Comparison of ENCODE assay signal across 19 mouse cellular contexts in the genomic region with DNA sequence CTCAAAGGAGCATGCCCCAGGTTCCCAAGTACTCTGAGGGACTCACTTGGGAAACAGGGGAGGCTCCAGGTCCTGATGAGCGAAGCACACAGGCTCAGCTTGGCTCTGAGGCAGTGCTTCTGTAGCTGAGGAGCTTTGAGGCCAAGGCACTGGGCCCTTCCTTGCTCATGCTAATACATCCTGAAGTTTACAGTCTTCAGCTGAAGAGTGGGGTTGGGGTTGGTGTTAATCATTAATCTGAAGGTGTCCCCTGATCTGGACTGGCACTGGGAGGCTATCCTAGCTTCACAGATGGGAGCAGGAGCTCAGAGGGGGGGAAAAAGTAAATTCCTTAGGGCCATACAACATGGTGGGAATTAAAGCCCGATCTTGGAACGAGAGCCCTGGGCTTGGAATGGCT. TPM values are rescaled to one million over a fixed set of nuclear protein-coding genes. Genes with fewer than 3 reads are reported as not detected.
A peak's percentile ranks its signal among the peaks of the same experiment; 100 is the strongest.
DNase-seq lines count a peak whose midpoint lies in the region; ATAC-seq and TF ChIP-seq lines count a peak whose summit lies in the region.
"Had no signal": no experiment of that assay in that cellular context is flagged by ENCODE, and none has a peak within 500 bp of the region (broad histone marks: within the 10 kb centered on the region; RNA-seq: fewer than 3 reads in every experiment).

No protein-coding gene starts in this region.

- no peaks in the 10 kb centered on the region for H3K9me3 ChIP-seq in kidney, embryonic 14.5 days (ENCODE audit: control insufficient read depth, low read length)
- no peaks in the 10 kb centered on the region for H3K9me3 ChIP-seq in liver, postnatal 0 days (ENCODE audit: low read length)
- H3K9me3 ChIP-seq: embryonic facial prominence, embryonic 13.5 days; forebrain, embryonic 13.5 days; heart, embryonic 15.5 days; hindbrain, embryonic 12.5 days had no signal

- H3K9ac ChIP-seq in kidney, embryonic 14.5 days (ENCODE audit: low read depth, low read length) = no peak overlapping the region
- H3K9ac ChIP-seq in liver, adult 2 months (ENCODE audit: low read depth, low read length) = no peak overlapping the region
- no peak overlapping the region for H3K9ac ChIP-seq in liver, postnatal 0 days (replicated peaks)
- H3K9ac ChIP-seq: embryonic facial prominence, embryonic 13.5 days; forebrain, embryonic 13.5 days; heart, embryonic 15.5 days; hindbrain, embryonic 12.5 days had no signal

- no peaks in the 10 kb centered on the region for H3K79me2 ChIP-seq in liver, adult 2 months (ENCODE audit: control insufficient read depth, insufficient read depth, low read length)

- 60% methylated on average over 3 of the region's 3 CpGs for WGBS in kidney, adult 2 months
- WGBS in kidney, embryonic 14.5 days = 47% methylated on average over 3 of the region's 3 CpGs
- 68% methylated on average over 3 of the region's 3 CpGs for WGBS in liver, adult 2 months
- 66% methylated on average over 3 of the region's 3 CpGs for WGBS in liver, postnatal 0 days (ENCODE audit: insufficient replicate concordance)

- ATAC-seq in kidney, embryonic 14.5 days (ENCODE audit: low FRiP score, low TSS enrichment) = no peak
- ATAC-seq in liver, postnatal 0 days = no peak
- ATAC-seq: forebrain, embryonic 13.5 days; hindbrain, embryonic 16.5 days had no signal

- TF ChIP-seq CTCF in gastrocnemius, adult 2 months (IDR thresholded peaks at IDR 0.05) = no peak
- no peak for TF ChIP-seq CTCF in kidney, adult 2 months (conservative IDR thresholded peaks at IDR 0.05; ENCODE audit: insufficient read depth, insufficient read length, low read depth, low read length)
- no peak for TF ChIP-seq CTCF in liver, adult 2 months (IDR thresholded peaks at IDR 0.05; ENCODE audit: low read depth, low read length)
- TF ChIP-seq CTCF in liver, postnatal 0 days (IDR thresholded peaks at IDR 0.05; ENCODE audit: low read depth) = no peak

- TF ChIP-seq POLR2A in kidney, adult 2 months (IDR thresholded peaks at IDR 0.05; ENCODE audit: low read depth, low read length) = no peak
- no peak for TF ChIP-seq POLR2A in liver, adult 2 months (IDR thresholded peaks at IDR 0.05; ENCODE audit: extremely low read depth, insufficient read depth, low read length)

- H3K36me3 ChIP-seq in kidney, adult 2 months (ENCODE audit: control insufficient read depth, insufficient read depth, low read length) = no peaks in the 10 kb centered on the region
- H3K36me3 ChIP-seq in kidney, embryonic 14.5 days (ENCODE audit: control insufficient read depth, insufficient read depth, low read length) = peaks cover 10% of the 10 kb centered on the region; the same call in 1 of the 2 replicates
- H3K36me3 ChIP-seq in liver, adult 2 months (ENCODE audit: control insufficient read depth, insufficient read depth, low read length) = no peaks in the 10 kb centered on the region
- no peaks in the 10 kb centered on the region for H3K36me3 ChIP-seq in liver, postnatal 0 days (replicated peaks; ENCODE audit: insufficient read depth, low read length)
- H3K36me3 ChIP-seq: embryonic facial prominence, embryonic 13.5 days; heart, embryonic 15.5 days; hindbrain, embryonic 12.5 days had no signal

- intact Hi-C loops in gastrocnemius, adult 2 months (cut with DNase I) = no loop called here

- H3K27me3 ChIP-seq in kidney, adult 2 months (replicated peaks; ENCODE audit: control insufficient read depth, insufficient read depth, low read length) = no peaks in the 10 kb centered on the region
- H3K27me3 ChIP-seq in kidney, embryonic 14.5 days (ENCODE audit: control insufficient read depth, insufficient read depth, low read length) = no peaks in the 10 kb centered on the region
- no peaks in the 10 kb centered on the region for H3K27me3 ChIP-seq in liver, adult 2 months (ENCODE audit: control insufficient read depth, insufficient read depth, low read length)
- H3K27me3 ChIP-seq in liver, postnatal 0 days (ENCODE audit: insufficient read depth, low read length) = no peaks in the 10 kb centered on the region; the same call in 1 of the 2 replicates
- H3K27me3 ChIP-seq: embryonic facial prominence, embryonic 13.5 days; heart, embryonic 15.5 days had no signal

- H3K4me1 ChIP-seq in kidney, adult 2 months (ENCODE audit: control insufficient read depth, insufficient read depth, low read length) = no peaks in the 10 kb centered on the region
- peaks cover 5% of the 10 kb centered on the region; the same call in 1 of the 2 replicates for H3K4me1 ChIP-seq in kidney, embryonic 14.5 days (ENCODE audit: control insufficient read depth, insufficient read depth, low read length)
- H3K4me1 ChIP-seq in liver, adult 2 months (ENCODE audit: control insufficient read depth, insufficient read depth, low read length) = no peaks in the 10 kb centered on the region
- H3K4me1 ChIP-seq in liver, postnatal 0 days (ENCODE audit: insufficient read depth) = no peaks in the 10 kb centered on the region
- H3K4me1 ChIP-seq in brown adipose tissue, adult 24 weeks (ENCODE audit: control insufficient read depth, insufficient read depth, insufficient read length, low read length) = peaks cover 24% of the 10 kb centered on the region; the same call in 1 of the 2 replicates

- H3K27ac ChIP-seq in gastrocnemius, adult 2 months = peak overlapping the region; percentile 43
- no peak overlapping the region for H3K27ac ChIP-seq in kidney, adult 2 months (ENCODE audit: insufficient read depth, low read depth, low read length)
- no peak overlapping the region for H3K27ac ChIP-seq in kidney, embryonic 14.5 days (ENCODE audit: low read depth, low read length)
- no peak overlapping the region for H3K27ac ChIP-seq in liver, adult 2 months (replicated peaks; ENCODE audit: insufficient read depth, low read depth, low read length)
- H3K27ac ChIP-seq in liver, postnatal 0 days (ENCODE audit: low read depth) = no peak overlapping the region
- peak overlapping the region; percentile 96 for H3K27ac ChIP-seq in brown adipose tissue, adult 24 weeks (replicated peaks; ENCODE audit: low read depth, low read length)
- H3K27ac ChIP-seq: embryonic facial prominence, embryonic 13.5 days; forebrain, embryonic 13.5 days; heart, embryonic 15.5 days; hindbrain, embryonic 12.5 days had no signal

- no peak overlapping the region for H3K4me2 ChIP-seq in kidney, embryonic 14.5 days (replicated peaks; ENCODE audit: low read depth, low read length)
- no peak overlapping the region for H3K4me2 ChIP-seq in liver, postnatal 0 days (ENCODE audit: low read depth, low read length)
- H3K4me2 ChIP-seq: embryonic facial prominence, embryonic 13.5 days; forebrain, embryonic 13.5 days; heart, embryonic 11.5 days; heart, embryonic 15.5 days; hindbrain, embryonic 12.5 days had no signal

- H3K4me3 ChIP-seq in gastrocnemius, adult 2 months = no peak overlapping the region
- H3K4me3 ChIP-seq in kidney, adult 2 months (ENCODE audit: insufficient read depth, low read depth, low read length) = no peak overlapping the region
- no peak overlapping the region for H3K4me3 ChIP-seq in kidney, embryonic 14.5 days (ENCODE audit: low read length)
- H3K4me3 ChIP-seq in liver, adult 2 months (ENCODE audit: insufficient read depth, low read depth, low read length) = no peak overlapping the region
- H3K4me3 ChIP-seq in liver, postnatal 0 days (ENCODE audit: low read depth, low read length) = no peak overlapping the region
- no peak overlapping the region for H3K4me3 ChIP-seq in brown adipose tissue, adult 24 weeks (ENCODE audit: insufficient read depth, low read depth, low read length)
- H3K4me3 ChIP-seq: embryonic facial prominence, embryonic 13.5 days; forebrain, embryonic 13.5 days; heart, embryonic 15.5 days; hindbrain, embryonic 12.5 days had no signal

- TF ChIP-seq EP300 in liver, postnatal 0 days (IDR thresholded peaks at IDR 0.05; ENCODE audit: low read depth) = no peak

- no peak for DNase-seq in gastrocnemius, adult 2 months
- DNase-seq in gastrocnemius, postnatal 4 days (ENCODE audit: low spot score in 2 of 2) = no peak
- peak; percentile 10 for DNase-seq in kidney, adult 2 months
- peak; percentile 7 for DNase-seq in liver, adult 2 months (ENCODE audit: extremely low read depth, low read depth, low spot score)
- DNase-seq in liver, postnatal 0 days = no peak
- DNase-seq in c-Kit-positive CD71-positive TER-119-positive erythroid progenitor cells, embryonic 14.5 days (ENCODE audit: low spot score) = no peak
- DNase-seq: cerebellum, adult 18-20 months; cerebellum, adult 9-11 months; cerebellum, postnatal 36 days; gastrocnemius, postnatal 36 days; heart, postnatal 14 days had no signal

RNA-seq across cellular contexts. Expression of a gene that starts 52.2 kb away (rescaled TPM):
- total RNA-seq in gastrocnemius, adult 2 months (2021) = 1 to 10 TPM; 1.6 to 2.6 TPM
- total RNA-seq in gastrocnemius, postnatal 4 days (2021) = 1 to 10 TPM; 7.4 to 7.6 TPM
- polyA plus RNA-seq in kidney, adult 2 months (2012; rRNA removed) = 15.2 and 16.0 TPM in 2 replicates
- 10.9 and 15.2 TPM in 2 replicates for polyA plus RNA-seq in kidney, embryonic 14.5 days (2014; fragmentation: Nextera tagmentation; extraction: Ambion mirVana)
- 2.3 and 2.5 TPM in 2 replicates for total RNA-seq in liver, adult 2 months (2014; rRNA removed)
- polyA plus RNA-seq in liver, adult 2 months (2012; rRNA removed) = 8.0 and 8.7 TPM in 2 replicates
- 4.1 TPM in 2 replicates for polyA plus RNA-seq in liver, postnatal 0 days (2015; fragmentation: Nextera tagmentation; extraction: Ambion mirVana)
- polyA plus RNA-seq in brown adipose tissue, adult 24 weeks (2012; ENCODE audit: insufficient read depth, insufficient read length, missing spikeins) = 3.5 and 6.4 TPM in 2 replicates

Comparison
In these comparisons a context has a peak if more than half of its experiments do, and no peak if none do; other contexts are left out.
1. DNase-seq: peak in kidney, adult 2 months (single experiment) and liver, adult 2 months (single experiment); none in gastrocnemius, adult 2 months (single experiment), gastrocnemius, postnatal 4 days (0 of 2), liver, postnatal 0 days (single experiment) and c-Kit-positive CD71-positive TER-119-positive erythroid progenitor cells, embryonic 14.5 days (single experiment).
2. H3K27ac ChIP-seq: peak in gastrocnemius, adult 2 months (single experiment) and brown adipose tissue, adult 24 weeks (single experiment); none in kidney, adult 2 months (single experiment), kidney, embryonic 14.5 days (single experiment), liver, adult 2 months (single experiment) and liver, postnatal 0 days (single experiment).